ENCODE assay signal across 13 mouse cellular contexts in the genomic region with DNA sequence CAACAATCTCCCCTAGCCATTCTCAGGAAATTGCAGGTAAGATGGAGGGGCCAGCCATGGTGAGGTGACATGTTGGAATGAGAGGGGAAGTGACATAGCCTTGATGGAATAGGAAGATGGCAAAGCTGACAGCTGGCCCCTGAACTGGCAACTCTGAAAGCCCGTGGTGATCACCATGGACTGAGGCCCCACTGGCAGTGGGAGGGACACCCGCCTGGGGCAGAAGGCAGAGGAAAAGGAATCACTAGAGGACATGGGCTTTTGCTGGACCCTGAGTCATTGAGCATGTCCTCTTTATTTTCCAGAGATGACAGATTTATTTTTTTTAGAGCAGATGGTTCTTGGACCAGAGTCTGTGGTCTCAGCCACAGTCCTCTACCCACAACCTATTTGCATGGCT. TPM values are rescaled to one million over a fixed set of nuclear protein-coding genes. Genes with fewer than 3 reads are reported as not detected.
DNase-seq lines count a peak whose midpoint lies in the region; ATAC-seq and TF ChIP-seq lines count a peak whose summit lies in the region.
"Not testable (repeated sequence)": the region's sequence is repeated elsewhere in the genome, so short reads cannot be mapped to it uniquely, and the experiment has no call there.
"Had no signal": no experiment of that assay in that cellular context is flagged by ENCODE, and none has a peak within 500 bp of the region (broad histone marks: within the 10 kb centered on the region; RNA-seq: fewer than 3 reads in every experiment).

No protein-coding gene starts in this region.

- not testable (repeated sequence) for TF ChIP-seq POLR2A in liver, adult 2 months (IDR thresholded peaks at IDR 0.05; ENCODE audit: extremely low read depth, insufficient read depth, low read length)

- H3K36me3 ChIP-seq in liver, adult 2 months (ENCODE audit: control insufficient read depth, insufficient read depth, low read length): peaks cover 13% of the 10 kb centered on the region; the same call in 1 of the 2 replicates
- H3K36me3 ChIP-seq in liver, postnatal 0 days (replicated peaks; ENCODE audit: insufficient read depth, low read length): not testable (repeated sequence)

- WGBS in liver, adult 2 months: 36% methylated on average over 2 of the region's 2 CpGs
- 61% methylated on average over 2 of the region's 2 CpGs for WGBS in liver, postnatal 0 days (ENCODE audit: insufficient replicate concordance)

- TF ChIP-seq CTCF in liver, adult 2 months (IDR thresholded peaks at IDR 0.05; ENCODE audit: low read depth, low read length); liver, postnatal 0 days (IDR thresholded peaks at IDR 0.05; ENCODE audit: low read depth): not testable (repeated sequence)

- H3K4me1 ChIP-seq in liver, adult 2 months (ENCODE audit: control insufficient read depth, insufficient read depth, low read length); liver, postnatal 0 days (ENCODE audit: insufficient read depth): not testable (repeated sequence)

- H3K9me3 ChIP-seq in liver, postnatal 0 days (ENCODE audit: low read length): not testable (repeated sequence)

- H3K9ac ChIP-seq in liver, adult 2 months (ENCODE audit: low read depth, low read length); liver, postnatal 0 days (replicated peaks): not testable (repeated sequence)

- DNase-seq in heart, adult 11 months: peak; percentile 72
- DNase-seq in liver, adult 2 months (ENCODE audit: extremely low read depth, low read depth, low spot score): peak; percentile 50
- DNase-seq in liver, postnatal 0 days: not testable (repeated sequence)

- not testable (repeated sequence) for H3K79me2 ChIP-seq in liver, adult 2 months (ENCODE audit: control insufficient read depth, insufficient read depth, low read length)

- H3K4me2 ChIP-seq in liver, postnatal 0 days (ENCODE audit: low read depth, low read length): not testable (repeated sequence)

- ATAC-seq in liver, postnatal 0 days: 0 out of 2 replicates have a peak, but pooled peaks have one; percentile 51

- not testable (repeated sequence) for H3K4me3 ChIP-seq in liver, adult 2 months (ENCODE audit: insufficient read depth, low read depth, low read length); liver, postnatal 0 days (ENCODE audit: low read depth, low read length)

- H3K27ac ChIP-seq in liver, adult 2 months (replicated peaks; ENCODE audit: insufficient read depth, low read depth, low read length); liver, postnatal 0 days (ENCODE audit: low read depth): not testable (repeated sequence)

- H3K27me3 ChIP-seq in liver, adult 2 months (ENCODE audit: control insufficient read depth, insufficient read depth, low read length); liver, postnatal 0 days (ENCODE audit: insufficient read depth, low read length): not testable (repeated sequence)

- not testable (repeated sequence) for TF ChIP-seq EP300 in liver, postnatal 0 days (IDR thresholded peaks at IDR 0.05; ENCODE audit: low read depth)

RNA-seq across cellular contexts. Expression of a gene that starts 10.3 kb away (rescaled TPM):
- total RNA-seq in liver, adult 2 months (2014; rRNA removed): 6,488 and 8,697 TPM in 2 replicates
- polyA plus RNA-seq in liver, adult 2 months (2012; rRNA removed): 6,371 and 7,029 TPM in 2 replicates
- 2,837 and 2,905 TPM in 2 replicates for polyA plus RNA-seq in liver, postnatal 0 days (2015; fragmentation: Nextera tagmentation; extraction: Ambion mirVana)
- total RNA-seq: CH12.LX, ES-E14, MEL had no signal
- polyA plus RNA-seq: activated CD4-positive, CD25-positive, alpha-beta regulatory T cell, adult 4 months; C2C12; CD4-positive, CD25-positive, alpha-beta regulatory T cell, adult 4 months; G1E had no signal

RNA-seq across cellular contexts. Expression of a gene that starts 22.9 kb away (rescaled TPM):
- total RNA-seq in liver, adult 2 months (2014; rRNA removed): 9,611 and 9,715 TPM in 2 replicates
- 8,562 and 8,619 TPM in 2 replicates for polyA plus RNA-seq in liver, adult 2 months (2012; rRNA removed)
- polyA plus RNA-seq in liver, postnatal 0 days (2015; fragmentation: Nextera tagmentation; extraction: Ambion mirVana): 3,088 and 3,105 TPM in 2 replicates
- total RNA-seq: CH12.LX, ES-E14, MEL had no signal
- polyA plus RNA-seq: activated CD4-positive, CD25-positive, alpha-beta regulatory T cell, adult 4 months; C2C12; CD4-positive, CD25-positive, alpha-beta regulatory T cell, adult 4 months; G1E had no signal

RNA-seq across cellular contexts. Expression of a gene that starts 51.7 kb away (rescaled TPM):
- 6,010 and 6,410 TPM in 2 replicates for total RNA-seq in liver, adult 2 months (2014; rRNA removed)
- polyA plus RNA-seq in liver, adult 2 months (2012; rRNA removed): 8,302 and 8,890 TPM in 2 replicates
- 1,386 and 1,402 TPM in 2 replicates for polyA plus RNA-seq in liver, postnatal 0 days (2015; fragmentation: Nextera tagmentation; extraction: Ambion mirVana)
- total RNA-seq: adrenal gland, postnatal 25 days; CH12.LX; ES-E14; G1E; MEL had no signal
- polyA plus RNA-seq: activated CD4-positive, CD25-positive, alpha-beta regulatory T cell, adult 4 months; brain, embryonic 14.5 days; C2C12; CD4-positive, CD25-positive, alpha-beta regulatory T cell, adult 4 months; G1E; Patski had no signal
